Mouse (Mus musculus) layer of hippocampus, adult 9-11 months (tissue): ENCODE measurements around the gene Tgfa.
A peak's percentile ranks its signal among the peaks of the same experiment; 100 is the strongest.

Experiments used
- DNase-seq: peaks from one replicate; pipeline ENCODE4 v3.0.0; 2022

The Tgfa gene

GRCm38 (mm10) chr6:86298961-86299360 lies 103.9 kb downstream of the Tgfa start:
- DNase-seq = no peak

GRCm38 (mm10) chr6:86299381-86299780 lies 104.4 kb downstream of the Tgfa start:
- DNase-seq = no peak

GRCm38 (mm10) chr6:86305680-86306079 lies 110.7 kb downstream of the Tgfa start:
- no peak for DNase-seq

GRCm38 (mm10) chr6:86314011-86314410 lies 119.0 kb downstream of the Tgfa start:
- DNase-seq = no peak

- no peak for DNase-seq
These were observed 122.0 kb downstream of the Tgfa start for GRCm38 (mm10) chr6:86317066-86317465.

GRCm38 (mm10) chr6:86318855-86319254 lies 123.8 kb downstream of the Tgfa start:
- peak; percentile 21 for DNase-seq

- peak; percentile 42 for DNase-seq
These were observed 127.1 kb downstream of the Tgfa start for GRCm38 (mm10) chr6:86322031-86322563.

- DNase-seq = no peak
These were observed 128.0 kb downstream of the Tgfa start for GRCm38 (mm10) chr6:86322991-86323390.

- DNase-seq = no peak
These were observed 129.4 kb downstream of the Tgfa start for GRCm38 (mm10) chr6:86324400-86324799.
